Mouse (Mus musculus): ENCODE measurements at regions not wholly inside any gene's neighbourhood (a gene's known extent, or its start where the extent isn't known, plus 50 kb on each side); places are given as distances from the start of the nearest gene placed in this dataset.

DNA sequence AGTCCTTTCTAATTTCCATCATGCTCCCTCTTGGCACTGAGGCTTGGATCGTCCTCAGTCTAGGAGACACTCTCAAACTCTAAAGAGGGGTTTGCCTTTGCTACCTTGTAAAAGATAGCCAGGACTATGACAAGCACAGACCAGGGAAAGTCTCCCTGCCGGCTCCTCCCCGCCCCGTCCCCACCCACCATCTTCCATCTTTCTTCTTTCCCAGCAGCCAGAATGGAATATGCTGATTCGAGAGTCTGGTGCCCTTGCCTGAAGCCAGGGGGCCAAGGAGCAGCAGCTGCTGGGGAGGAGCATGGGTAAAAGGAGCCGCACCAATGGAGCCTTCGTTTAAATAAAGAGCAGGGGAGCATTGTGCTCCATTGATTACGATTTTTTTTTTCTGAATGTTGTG is 249.4 kb upstream of the Cadm1 start:
- TF ChIP-seq POLR2AphosphoS2 (IDR thresholded peaks at IDR 0.05; ENCODE audit: low read depth, low read length) = no peak
- TF ChIP-seq USF1 (IDR thresholded peaks at IDR 0.05; ENCODE audit: low read depth, low read length) = no peak
- no peak for TF ChIP-seq PAX5 (IDR thresholded peaks at IDR 0.05; ENCODE audit: low read length)
- no peak for TF ChIP-seq MYC (IDR thresholded peaks at IDR 0.05; ENCODE audit: low read depth, low read length)
- TF ChIP-seq JUN (IDR thresholded peaks at IDR 0.05; ENCODE audit: insufficient read depth, low read depth, low read length) = no peak
- TF ChIP-seq CHD1 (IDR thresholded peaks at IDR 0.05; ENCODE audit: low read depth, low read length) = no peak
- TF ChIP-seq HCFC1 (IDR thresholded peaks at IDR 0.05; ENCODE audit: low read depth, low read length) = no peak
- Histone ChIP-seq H3K79me2 (replicated peaks; ENCODE audit: control insufficient read depth, extremely low read depth, insufficient read depth, poor library complexity, severe bottlenecking) (no peaks in the 10 kb centered on the region), H3K27ac (ENCODE audit: insufficient read depth, low read depth) (no peak overlapping the region), H3K9ac (ENCODE audit: insufficient read depth, low read depth) (no peak overlapping the region), H3K4me1 (ENCODE audit: control insufficient read depth in 1 of 2, insufficient read depth in 2 of 2) (no peaks in the 10 kb centered on the region), H3K4me3 (replicated peaks in 1 of 3; ENCODE audit: low read depth in 2 of 3, low read length in 2 of 3, poor library complexity in 1 of 3) (no peak overlapping the region), H3K36me3 (replicated peaks in 1 of 2; ENCODE audit: control insufficient read depth in 1 of 2, insufficient read depth in 1 of 2, low read length in 1 of 2) (no peaks in the 10 kb centered on the region), H3K4me2 (ENCODE audit: insufficient read depth, low read depth, poor library complexity, severe bottlenecking) (no peak overlapping the region), H3K27me3 (replicated peaks) (no peaks in the 10 kb centered on the region), H3K9me3 (replicated peaks; ENCODE audit: low read length) (peaks cover 80% of the 10 kb centered on the region)
- dilution Hi-C loops (cut with MboI; ENCODE audit: extremely low pct_ligation_motif_present, extremely low pct_unique_long_range_greater_than_20kb, low sequenced_read_pairs) (no loop called here), in situ Hi-C loops (cut with MboI; ENCODE audit: low pct_ligation_motif_present, low pct_unique_long_range_greater_than_20kb, low sequenced_read_pairs) (no loop called here)
- no peak for DNase-seq (ENCODE audit: extremely low read depth)

GRCm38 (mm10) chr9:47283746-47284455 is 246.1 kb upstream of the Cadm1 start:
- dilution Hi-C loops (cut with MboI; ENCODE audit: extremely low pct_ligation_motif_present, extremely low pct_unique_long_range_greater_than_20kb, low sequenced_read_pairs) (no loop called here), in situ Hi-C loops (cut with MboI; ENCODE audit: low pct_ligation_motif_present, low pct_unique_long_range_greater_than_20kb, low sequenced_read_pairs) (no loop called here)
- no peak for DNase-seq (ENCODE audit: extremely low read depth)
- H3K27ac ChIP-seq (ENCODE audit: insufficient read depth, low read depth) = no peak overlapping the region
- H3K27me3 ChIP-seq (replicated peaks) = no peaks in the 10 kb centered on the region
- H3K9ac ChIP-seq (ENCODE audit: insufficient read depth, low read depth) = no peak overlapping the region
- H3K4me3 ChIP-seq (replicated peaks in 1 of 3; ENCODE audit: low read depth in 2 of 3, low read length in 2 of 3, poor library complexity in 1 of 3) = no peak overlapping the region
- H3K79me2 ChIP-seq (replicated peaks; ENCODE audit: control insufficient read depth, extremely low read depth, insufficient read depth, poor library complexity, severe bottlenecking) = no peaks in the 10 kb centered on the region
- no peaks in the 10 kb centered on the region for H3K4me1 ChIP-seq (ENCODE audit: control insufficient read depth in 1 of 2, insufficient read depth in 2 of 2)
- H3K36me3 ChIP-seq (replicated peaks in 1 of 2; ENCODE audit: control insufficient read depth in 1 of 2, insufficient read depth in 1 of 2, low read length in 1 of 2) = no peaks in the 10 kb centered on the region
- H3K4me2 ChIP-seq (ENCODE audit: insufficient read depth, low read depth, poor library complexity, severe bottlenecking) = no peak overlapping the region
- no peak for TF ChIP-seq TBP (conservative IDR thresholded peaks at IDR 0.05; ENCODE audit: low read depth, low read length)
- no peak for TF ChIP-seq EP300 (IDR thresholded peaks at IDR 0.05; ENCODE audit: low read length)
- no peak for TF ChIP-seq POLR2A (IDR thresholded peaks at IDR 0.05; ENCODE audit: low read depth, low read length)
- TF ChIP-seq UBTF (IDR thresholded peaks at IDR 0.05; ENCODE audit: low read depth, low read length) = no peak
- TF ChIP-seq MYC (IDR thresholded peaks at IDR 0.05; ENCODE audit: low read depth, low read length) = no peak
- no peak for TF ChIP-seq ZMIZ1 (IDR thresholded peaks at IDR 0.05; ENCODE audit: low read depth, low read length)
- TF ChIP-seq MAZ (IDR thresholded peaks at IDR 0.05; ENCODE audit: low read depth, low read length) = no peak
- no peak for TF ChIP-seq KAT2A (IDR thresholded peaks at IDR 0.05; ENCODE audit: insufficient replicate concordance, low read length)
- no peak for TF ChIP-seq USF2 (conservative IDR thresholded peaks at IDR 0.05; ENCODE audit: low read depth, low read length)
- no peak for TF ChIP-seq E2F4 (IDR thresholded peaks at IDR 0.05; ENCODE audit: insufficient replicate concordance, low read depth, low read length)
- no peak for TF ChIP-seq MAFK (IDR thresholded peaks at IDR 0.05; ENCODE audit: insufficient replicate concordance, low read length)
- TF ChIP-seq CHD2 (IDR thresholded peaks at IDR 0.05; ENCODE audit: low read length) = no peak
- no peak for TF ChIP-seq JUND (conservative IDR thresholded peaks at IDR 0.05; ENCODE audit: low read depth, low read length)
- no peak for TF ChIP-seq MXI1 (IDR thresholded peaks at IDR 0.05; ENCODE audit: low read depth, low read length)
- no peak for TF ChIP-seq MAX (IDR thresholded peaks at IDR 0.05; ENCODE audit: low read length)
- no peak for TF ChIP-seq POLR2AphosphoS2 (IDR thresholded peaks at IDR 0.05; ENCODE audit: low read depth, low read length)
- TF ChIP-seq ZC3H11A (IDR thresholded peaks at IDR 0.05; ENCODE audit: low read depth, low read length) = no peak
- no peak for TF ChIP-seq NELFE (IDR thresholded peaks at IDR 0.05; ENCODE audit: low read depth, low read length)
- TF ChIP-seq ETS1 (conservative IDR thresholded peaks at IDR 0.05; ENCODE audit: low read depth, low read length) = no peak
- peaks cover 85% of the 10 kb centered on the region for H3K9me3 ChIP-seq (replicated peaks; ENCODE audit: low read length)
